Mouse (Mus musculus) left cerebral cortex, adult 9 months (tissue): Measurements from ENCODE around the gene Mfng.
A peak's percentile ranks its signal among the peaks of the same experiment; 100 is the strongest.

Source experiments
- DNase-seq, 2 experiments: peaks; one replicate each; pipeline ENCODE4 v3.0.0; 2022; ENCODE audit warnings: low spot score in 2 of 2

The Mfng gene

DNA sequence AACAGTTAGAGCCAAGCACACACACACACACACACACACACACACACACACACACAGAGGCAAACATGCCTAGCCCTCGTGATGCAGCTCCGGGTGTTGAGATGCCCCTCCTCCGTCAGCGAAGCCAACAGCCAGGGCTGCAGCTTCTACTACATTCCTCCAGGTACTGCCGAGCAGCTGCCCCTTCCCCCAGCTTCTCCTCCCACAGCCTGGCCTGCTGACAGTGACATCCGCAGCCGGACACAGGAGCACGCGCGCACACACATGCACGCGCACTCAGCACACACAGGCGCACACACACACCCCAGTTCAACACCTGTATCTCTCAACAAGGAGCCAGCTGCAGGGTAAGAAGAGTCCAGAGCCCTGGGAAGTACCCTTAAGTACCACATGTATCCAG lies 56.3 kb downstream of the Mfng start:
- no peak for DNase-seq

DNA sequence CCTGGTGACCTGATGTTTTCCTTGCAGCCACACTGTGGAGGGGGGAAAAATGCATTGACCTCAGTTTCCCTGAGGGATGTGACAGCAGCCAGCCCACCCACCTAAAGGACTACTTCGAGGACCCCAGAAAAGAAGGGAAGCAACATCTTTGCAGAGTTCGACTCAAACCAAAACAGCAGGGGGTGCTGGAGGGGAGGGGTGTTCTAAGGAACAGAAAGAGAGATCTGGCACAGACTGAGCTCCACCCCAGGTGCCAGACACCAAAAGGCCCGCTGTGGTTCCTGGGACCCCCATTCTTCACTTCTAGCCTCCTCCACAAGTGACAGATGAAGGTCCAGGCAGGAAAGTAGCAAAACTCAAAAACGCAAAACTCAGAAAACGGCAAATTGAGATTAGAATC lies 57.4 kb downstream of the Mfng start:
- DNase-seq = no peak

DNA sequence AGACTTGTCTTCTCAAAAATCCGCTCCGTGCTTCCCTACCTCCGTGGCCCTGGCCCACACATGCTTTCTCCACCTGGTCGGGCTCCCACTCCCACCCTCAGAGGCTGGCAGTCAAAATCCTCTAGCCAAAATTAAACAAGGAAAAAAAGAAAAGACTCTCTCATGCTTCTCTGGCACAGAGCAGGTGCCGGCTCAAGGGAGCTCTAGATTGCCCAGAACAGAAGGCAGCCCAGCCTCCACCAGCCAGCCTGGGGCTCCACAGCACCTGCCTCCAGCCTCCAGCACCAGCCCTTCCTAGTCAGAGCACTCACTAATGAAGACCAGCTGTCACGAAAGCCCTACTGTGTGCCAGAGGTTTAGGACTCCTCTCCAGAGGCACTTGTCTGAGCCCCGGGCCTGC lies 59.5 kb downstream of the Mfng start:
- DNase-seq = no peak

DNA sequence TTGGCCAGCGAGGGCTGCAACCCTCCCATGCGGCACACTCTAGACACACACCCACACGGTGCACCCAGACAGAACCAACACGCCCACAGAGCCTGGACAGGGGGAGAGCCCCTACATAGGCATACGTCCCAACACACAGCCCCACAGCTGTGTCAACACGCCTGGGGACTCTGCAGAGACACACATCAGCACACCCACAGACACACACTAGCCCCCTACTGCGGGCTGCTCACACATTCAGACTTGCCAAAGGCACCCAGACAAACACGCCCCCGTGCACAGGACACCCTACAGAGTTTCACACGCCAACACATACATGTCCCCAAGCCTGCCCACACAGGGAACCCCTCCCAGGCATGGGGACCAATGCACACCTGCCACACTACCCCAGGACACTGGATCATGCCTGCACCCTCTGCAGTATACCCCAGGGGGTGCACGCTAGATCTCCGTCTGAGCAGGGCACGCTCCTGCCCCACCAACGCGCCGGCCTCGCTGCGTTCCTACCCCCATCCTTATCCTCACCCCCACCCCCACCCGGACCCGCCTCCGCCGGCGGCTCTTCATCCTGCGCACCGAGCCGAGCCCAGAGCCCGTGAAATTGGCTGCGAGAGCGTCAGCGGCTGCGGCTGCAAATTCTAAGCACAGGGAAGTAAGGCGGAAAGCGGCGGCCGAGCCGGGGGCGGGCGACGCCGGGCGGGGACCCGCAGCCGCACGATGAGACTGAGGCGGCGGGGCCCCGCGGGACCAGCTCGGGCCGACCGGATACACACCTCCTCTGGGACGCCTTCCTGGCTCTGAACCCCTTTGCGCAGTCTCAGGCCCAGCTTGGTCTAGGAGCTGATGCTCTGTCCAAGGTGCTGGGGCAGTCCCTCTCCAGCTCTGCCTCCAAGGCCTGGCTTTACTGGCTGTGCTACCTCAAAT lies 60.7 kb downstream of the Mfng start:
- peak; percentile 65 to 74 for DNase-seq

DNA sequence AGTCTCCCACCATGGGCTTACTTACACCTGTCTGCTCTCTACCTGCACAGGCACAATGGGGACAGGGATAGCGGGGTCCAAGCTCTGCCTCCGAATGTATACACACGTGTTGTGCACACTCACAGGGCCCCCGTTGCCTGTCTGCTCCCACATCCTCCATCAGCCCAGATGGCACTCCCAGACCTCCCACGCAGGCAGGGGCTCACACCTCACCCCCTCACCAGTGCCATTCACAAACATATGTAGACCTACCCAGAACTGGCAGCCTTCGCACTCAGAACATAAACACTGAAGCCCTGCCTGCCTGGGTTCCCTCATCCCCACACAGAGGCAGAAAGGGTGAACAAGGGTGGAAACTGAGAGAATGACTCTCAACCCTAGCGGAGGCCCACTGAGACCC lies 61.3 kb downstream of the Mfng start:
- DNase-seq = peak; percentile 74 to 91

DNA sequence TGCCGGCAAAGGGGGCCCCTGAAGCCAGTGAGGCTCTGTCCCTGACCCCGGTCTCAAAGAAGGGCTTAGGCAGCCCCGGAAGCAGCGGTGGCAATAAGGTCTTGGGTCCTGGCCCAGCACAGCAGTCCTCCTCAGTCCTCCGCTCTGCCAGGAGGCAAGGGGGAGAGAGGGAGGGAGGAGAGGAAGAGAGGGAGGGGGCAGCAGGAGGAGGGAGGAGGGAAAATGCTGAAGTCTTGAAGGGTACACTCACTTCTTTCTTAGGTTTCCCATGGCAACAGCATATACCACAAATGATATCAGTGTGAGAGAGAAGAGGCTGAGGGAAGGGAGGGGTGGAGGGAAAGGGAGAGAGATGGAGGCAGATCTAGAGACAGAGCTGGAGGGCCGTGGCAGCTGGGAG lies 62.6 kb downstream of the Mfng start:
- DNase-seq = no peak

DNA sequence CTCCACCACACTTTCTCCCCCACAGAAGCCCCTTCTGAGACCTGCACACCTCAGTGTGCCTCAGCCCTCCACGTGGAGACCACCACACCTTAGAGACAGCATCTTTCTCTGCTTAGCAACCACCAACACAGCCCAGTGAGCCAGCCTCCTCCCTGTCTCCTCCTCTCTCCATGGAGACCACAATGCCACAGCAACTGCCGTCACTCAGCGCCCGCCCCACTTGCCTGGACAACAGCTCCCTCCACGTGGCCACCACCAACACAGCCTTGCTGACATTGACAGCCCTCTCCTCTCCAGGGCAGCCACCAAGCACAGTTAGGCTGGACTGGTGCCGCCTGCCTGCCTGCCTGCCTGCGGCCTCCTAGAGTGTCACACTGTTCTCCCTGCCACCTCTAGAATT lies 63.5 kb downstream of the Mfng start:
- peak in 1 of 2 experiments; percentile 77 for DNase-seq

DNA sequence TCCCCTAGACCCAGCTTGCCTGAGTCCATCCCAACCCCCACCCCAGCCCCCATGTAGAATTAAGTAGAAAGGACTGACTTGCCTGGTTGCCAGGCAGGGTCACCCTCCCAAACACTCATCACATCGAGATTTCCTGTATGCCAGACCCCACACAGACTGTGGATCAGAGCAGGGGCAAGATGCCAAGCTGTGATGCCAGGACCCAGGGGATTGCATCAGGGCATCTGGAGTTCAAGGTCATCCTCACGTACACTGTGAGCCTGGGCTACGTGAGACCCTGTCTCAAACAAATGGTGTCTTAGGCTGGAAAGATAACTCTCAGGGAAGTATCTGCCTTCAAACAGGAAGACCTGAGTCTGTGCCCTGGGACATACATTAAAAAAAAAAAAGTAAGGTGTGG lies 66.6 kb downstream of the Mfng start:
- no peak for DNase-seq
